Mouse (Mus musculus) lung, postnatal 0 days (tissue): ENCODE measurements around the gene Golph3. TPM values are rescaled to one million over a fixed set of nuclear protein-coding genes. Genes with fewer than 3 reads are reported as not detected.
A peak's percentile ranks its signal among the peaks of the same experiment; 100 is the strongest.

Experiments used
- ATAC-seq: fragments of 200-750 bp; cut with Nextera tagmentation; 2 replicates; pipeline ENCODE4 v1.8.0; 2017; ENCODE audit warnings: moderate library complexity
- DNase-seq: peaks from one replicate; pipeline ENCODE4 v3.0.0-alpha.2; 2016; ENCODE audit warnings: low spot score
- H3K27ac ChIP-seq: fragments of 300-500 bp; sonication (generic); 2 replicates; pipeline ENCODE4 v1.5.1; 2014; ENCODE audit warnings: antibody characterized with exemption, mild to moderate bottlenecking, low read length, mixed read lengths
- H3K27me3 ChIP-seq: fragments of 300-500 bp; sonication (generic); replicated peaks from 2 replicates; pipeline ENCODE4 v1.6.1; 2014; ENCODE audit warnings: low read length, mixed read lengths; ENCODE audit not compliant: insufficient read depth
- H3K36me3 ChIP-seq: fragments of 300-500 bp; sonication (generic); 2 replicates; pipeline ENCODE4 v1.6.1; 2014; ENCODE audit warnings: low read length, mixed read lengths; ENCODE audit not compliant: insufficient read depth
- H3K4me1 ChIP-seq: fragments of 300-500 bp; sonication (generic); 2 replicates; pipeline ENCODE4 v1.6.1; 2014; ENCODE audit warnings: antibody characterized with exemption, low read depth, low read length, mixed read lengths; ENCODE audit not compliant: insufficient read depth
- H3K4me2 ChIP-seq: fragments of 300-500 bp; sonication (generic); replicated peaks from 2 replicates; pipeline ENCODE4 v1.6.1; 2014; ENCODE audit warnings: low read depth, mild to moderate bottlenecking, low read length, moderate library complexity, mixed read lengths
- H3K4me3 ChIP-seq: fragments of 300-500 bp; sonication (generic); 2 replicates; pipeline ENCODE4 v1.5.1; 2014; ENCODE audit warnings: low read depth, low read length
- H3K9ac ChIP-seq: fragments of 300-500 bp; sonication (generic); replicated peaks from 2 replicates; pipeline ENCODE4 v1.6.1; 2014; ENCODE audit warnings: low read depth, mild to moderate bottlenecking
- H3K9me3 ChIP-seq: fragments of 300-500 bp; sonication (generic); 2 replicates; pipeline ENCODE4 v1.6.1; 2016; ENCODE audit warnings: low read length, mixed read lengths
- CTCF ChIP-seq: IDR thresholded peaks from 2 replicates; pipeline ENCODE4 v1.5.1; 2016; ENCODE audit warnings: antibody characterized with exemption, mild to moderate bottlenecking
- EP300 ChIP-seq: IDR thresholded peaks from 2 replicates; pipeline ENCODE4 v1.6.1; 2016; ENCODE audit warnings: antibody characterized with exemption, mild to moderate bottlenecking, control low read depth
- WGBS: fragments of 180-500 bp; shearing (Covaris S2); extraction: QIAGEN DNeasy Blood & Tissue Kit; methylation state at CpG from one replicate; pipeline ENCODE4 v1.1.7; 2014; 5-methylcytosine and 5-hydroxymethylcytosine counted together
- polyA plus RNA-seq: library from polyadenylated mRNA; unstranded; fragments of >200 nt; fragmentation: Nextera tagmentation; extraction: Ambion mirVana; gene quantifications from 2 replicates; pipeline ENCODE4 v1.2.1, GENCODE M21; 2015

Golph3 gene
- polyA plus RNA-seq, 1 experiment from 2014 or later = 79.4 TPM

- peaks cover 6% of the 10 kb centered on the region for H3K4me1 ChIP-seq
- TF ChIP-seq CTCF = no peak
- TF ChIP-seq EP300 = no peak
- no peaks in the 10 kb centered on the region for H3K27me3 ChIP-seq
- no peak overlapping the region for H3K9ac ChIP-seq
- no peaks in the 10 kb centered on the region for H3K36me3 ChIP-seq
- no peaks in the 10 kb centered on the region for H3K9me3 ChIP-seq
- no peak overlapping the region for H3K27ac ChIP-seq
- no peak overlapping the region for H3K4me2 ChIP-seq
- H3K4me3 ChIP-seq = no peak overlapping the region
- DNase-seq (no peak), ATAC-seq (no peak)
- 78% methylated on average over 4 of the region's 4 CpGs for WGBS
Measured at GRCm38 (mm10) chr15:12334381-12334780, 13.1 kb downstream of the Golph3 start.

- DNase-seq = no peak
- Histone ChIP-seq H3K27me3 (no peaks in the 10 kb centered on the region), H3K9ac (no peak overlapping the region), H3K36me3 (no peaks in the 10 kb centered on the region), H3K27ac (no peak overlapping the region), H3K9me3 (no peaks in the 10 kb centered on the region), H3K4me1 (peaks cover 4% of the 10 kb centered on the region; the same call in 1 of the 2 replicates), H3K4me3 (no peak overlapping the region), H3K4me2 (no peak overlapping the region)
- TF ChIP-seq EP300 = no peak
- no peak for TF ChIP-seq CTCF
- 62% methylated on average over 4 of the region's 4 CpGs for WGBS
- ATAC-seq = peak; percentile 49
Measured at GRCm38 (mm10) chr15:12337030-12337778, 16.0 kb downstream of the Golph3 start.

GRCm38 (mm10) chr15:12337779-12338137 is 16.5 kb downstream of the Golph3 start:
- DNase-seq = no peak
- Histone ChIP-seq H3K27ac (no peak overlapping the region), H3K9ac (no peak overlapping the region), H3K27me3 (no peaks in the 10 kb centered on the region), H3K36me3 (no peaks in the 10 kb centered on the region), H3K4me2 (no peak overlapping the region), H3K4me3 (no peak overlapping the region), H3K4me1 (peaks cover 4% of the 10 kb centered on the region; the same call in 1 of the 2 replicates), H3K9me3 (no peaks in the 10 kb centered on the region)
- 78% methylated on average over 3 of the region's 3 CpGs for WGBS
- no peak for TF ChIP-seq EP300
- no peak for TF ChIP-seq CTCF
- ATAC-seq = no peak

GRCm38 (mm10) chr15:12340536-12341400 is 19.5 kb downstream of the Golph3 start:
- Histone ChIP-seq H3K36me3 (no peaks in the 10 kb centered on the region; the same call in 1 of the 2 replicates), H3K27ac (no peak overlapping the region), H3K27me3 (no peaks in the 10 kb centered on the region), H3K9me3 (no peaks in the 10 kb centered on the region), H3K4me2 (no peak overlapping the region), H3K4me3 (no peak overlapping the region), H3K9ac (no peak overlapping the region), H3K4me1 (no peaks in the 10 kb centered on the region)
- ATAC-seq = no peak
- TF ChIP-seq EP300 (no peak), CTCF (no peak)
- WGBS = 68% methylated on average over 5 of the region's 5 CpGs
- no peak for DNase-seq

- no peaks in the 10 kb centered on the region for H3K9me3 ChIP-seq
- no peak for ATAC-seq
- WGBS = 37% methylated on average over 4 of the region's 4 CpGs
- H3K4me1 ChIP-seq = no peaks in the 10 kb centered on the region
- TF ChIP-seq CTCF (no peak), EP300 (no peak)
- no peak for DNase-seq
- no peak overlapping the region for H3K27ac ChIP-seq
- peaks cover 3% of the 10 kb centered on the region; the same call in 1 of the 2 replicates for H3K36me3 ChIP-seq
- H3K4me2 ChIP-seq = no peak overlapping the region
- no peaks in the 10 kb centered on the region for H3K27me3 ChIP-seq
- no peak overlapping the region for H3K9ac ChIP-seq
- H3K4me3 ChIP-seq = no peak overlapping the region
Measured at GRCm38 (mm10) chr15:12341401-12341758, 20.1 kb downstream of the Golph3 start.

GRCm38 (mm10) chr15:12346916-12347315 is 25.7 kb downstream of the Golph3 start:
- Histone ChIP-seq H3K27me3 (no peaks in the 10 kb centered on the region), H3K9me3 (no peaks in the 10 kb centered on the region), H3K9ac (no peak overlapping the region), H3K27ac (no peak overlapping the region), H3K4me2 (no peak overlapping the region), H3K36me3 (peaks cover 11% of the 10 kb centered on the region; the same call in 1 of the 2 replicates), H3K4me1 (no peaks in the 10 kb centered on the region), H3K4me3 (no peak overlapping the region)
- DNase-seq = no peak
- ATAC-seq = no peak
- no peak for TF ChIP-seq EP300
- TF ChIP-seq CTCF = no peak
- 91% methylated on average over 3 of the region's 3 CpGs for WGBS
